Mouse (Mus musculus): ENCODE results near the gene Pcsk1n. TPM values are rescaled to one million over a fixed set of nuclear protein-coding genes. Genes with fewer than 3 reads are reported as not detected.
"Not testable (repeated sequence)": the region's sequence is repeated elsewhere in the genome, so short reads cannot be mapped to it uniquely, and the experiment has no call there.

The Pcsk1n gene
- total RNA-seq (2017): not detected in 2 replicates

DNA sequence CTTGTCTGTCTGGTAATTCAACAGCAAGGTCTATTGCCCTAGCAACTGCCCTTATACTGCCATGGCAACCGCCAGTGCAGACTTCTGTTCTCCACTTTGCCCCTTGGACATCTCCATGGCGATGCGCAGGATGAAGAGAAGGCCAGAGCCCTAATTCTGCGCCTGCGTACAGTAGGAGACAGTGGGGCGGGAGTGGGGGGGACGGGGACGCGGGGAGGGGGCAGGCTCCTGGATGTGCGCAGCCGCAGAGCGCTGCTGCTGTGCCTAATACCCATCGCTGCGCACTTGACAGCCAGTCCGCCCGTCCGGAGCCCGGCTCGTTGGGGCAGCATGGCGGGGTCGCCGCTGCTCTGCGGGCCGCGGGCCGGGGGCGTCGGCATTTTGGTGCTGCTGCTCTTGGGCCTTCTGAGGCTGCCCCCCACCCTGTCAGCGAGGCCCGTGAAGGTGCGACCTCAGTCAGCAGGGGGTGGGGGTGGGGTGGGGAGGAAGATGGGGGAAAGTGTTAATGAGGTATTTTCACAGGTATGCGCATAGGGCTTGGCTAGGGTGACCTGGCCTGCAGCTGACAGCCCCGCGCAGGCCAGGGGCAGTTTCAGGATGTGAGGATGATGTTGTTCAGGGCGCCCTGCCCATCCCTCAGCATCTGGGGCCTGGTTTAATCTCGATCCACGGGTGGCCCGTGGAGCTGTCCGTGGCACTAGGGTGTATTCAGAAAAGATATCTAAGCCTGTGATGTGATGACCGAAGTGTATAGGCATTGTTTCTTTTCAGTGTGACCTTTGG lies at the start of gene Pcsk1n:
TSS of gene Pcsk1n (plus strand) at position 222 of the 783 bp plus-strand sequence.
- no peak for ATAC-seq (ENCODE audit: extremely low read depth, insufficient number of reproducible peaks, low FRiP score, poor library complexity, severe bottlenecking)

DNA sequence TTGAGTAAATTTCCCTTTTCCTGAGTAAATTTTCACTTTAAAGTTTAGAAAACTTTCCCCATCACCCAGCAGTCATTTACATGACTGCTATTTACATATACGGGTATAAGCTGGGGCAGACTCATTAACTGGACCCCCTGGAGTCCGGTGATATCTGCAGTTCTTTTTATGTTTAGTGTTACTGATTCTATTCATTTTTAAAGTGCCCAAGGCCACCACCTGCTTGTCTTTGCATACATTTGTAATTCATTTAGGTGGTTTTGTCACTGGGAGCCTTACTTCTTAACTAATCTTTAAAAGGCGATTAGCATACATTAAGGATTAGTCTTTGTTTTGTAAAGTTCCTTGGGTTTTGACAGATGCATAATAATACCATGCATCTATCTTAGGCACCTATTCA lies 49.8 kb upstream of the Pcsk1n start:
- no peak for ATAC-seq (ENCODE audit: extremely low read depth, insufficient number of reproducible peaks, low FRiP score, poor library complexity, severe bottlenecking)

DNA sequence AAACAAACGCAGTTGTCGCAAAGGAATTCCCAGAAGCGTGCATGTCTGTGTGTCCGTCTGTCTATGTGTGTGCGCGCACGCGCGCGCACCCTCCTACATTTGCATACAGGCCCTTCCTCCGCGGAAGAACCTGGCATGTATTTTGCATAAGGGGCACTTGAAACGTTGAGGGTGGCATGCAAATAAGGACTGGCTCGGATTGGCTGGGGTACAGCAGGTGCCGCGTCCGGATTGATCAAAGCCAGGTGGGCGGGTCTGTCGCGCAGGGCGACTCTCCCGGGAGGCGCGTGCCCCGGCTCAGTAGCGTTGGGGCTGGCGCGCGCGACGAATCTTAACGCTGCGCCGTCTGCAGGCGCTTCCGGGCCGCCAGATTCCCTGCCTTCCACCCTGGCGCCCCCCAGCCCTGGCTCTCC lies 41.6 kb upstream of the Pcsk1n start, which contains the start of gene Pim2:
TSS of gene Pim2 (plus strand) at position 256 of the 413 bp plus-strand sequence.
- ATAC-seq (ENCODE audit: extremely low read depth, insufficient number of reproducible peaks, low FRiP score, poor library complexity, severe bottlenecking): peak; percentile 91

DNA sequence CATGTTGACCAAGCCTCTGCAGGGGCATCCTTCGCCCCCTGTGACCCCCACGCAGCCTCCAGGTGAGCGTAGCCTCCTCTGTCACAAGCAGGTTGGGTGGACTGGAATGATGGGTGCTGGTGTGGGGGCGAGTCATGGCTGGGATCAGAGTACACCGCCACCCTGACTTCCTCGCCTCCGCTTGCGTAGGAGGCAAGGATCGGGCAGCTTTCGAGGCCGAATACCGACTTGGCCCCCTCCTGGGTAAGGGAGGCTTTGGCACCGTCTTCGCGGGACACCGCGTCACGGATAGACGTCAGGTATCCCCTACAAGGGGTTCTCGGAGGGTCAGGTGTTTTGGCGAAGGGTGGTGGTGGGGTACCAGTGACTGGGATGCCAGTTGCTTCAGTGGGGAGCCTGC lies 41.1 kb upstream of the Pcsk1n start:
- no peak for ATAC-seq (ENCODE audit: extremely low read depth, insufficient number of reproducible peaks, low FRiP score, poor library complexity, severe bottlenecking)

DNA sequence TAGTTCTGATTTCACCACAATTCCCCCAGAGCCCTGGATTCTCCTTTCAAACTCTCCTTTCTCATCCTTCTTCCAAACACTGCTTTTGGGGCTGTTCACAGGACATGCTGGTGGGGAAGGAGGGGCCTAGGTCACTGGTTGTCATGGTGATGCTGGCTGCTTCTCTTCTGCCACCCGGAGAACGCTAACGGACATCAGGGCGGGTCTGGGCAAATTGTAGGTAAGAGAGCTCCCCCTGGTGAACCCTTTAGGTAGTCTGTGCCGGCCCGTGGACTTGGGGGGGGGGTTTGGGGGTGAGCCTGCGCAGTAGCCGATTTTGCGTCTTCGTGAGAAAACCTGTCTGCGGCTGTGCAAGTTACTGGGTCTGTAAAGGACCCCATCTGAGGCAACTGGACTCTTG lies 39.8 kb upstream of the Pcsk1n start:
- ATAC-seq (ENCODE audit: extremely low read depth, insufficient number of reproducible peaks, low FRiP score, poor library complexity, severe bottlenecking): peak; percentile 63

DNA sequence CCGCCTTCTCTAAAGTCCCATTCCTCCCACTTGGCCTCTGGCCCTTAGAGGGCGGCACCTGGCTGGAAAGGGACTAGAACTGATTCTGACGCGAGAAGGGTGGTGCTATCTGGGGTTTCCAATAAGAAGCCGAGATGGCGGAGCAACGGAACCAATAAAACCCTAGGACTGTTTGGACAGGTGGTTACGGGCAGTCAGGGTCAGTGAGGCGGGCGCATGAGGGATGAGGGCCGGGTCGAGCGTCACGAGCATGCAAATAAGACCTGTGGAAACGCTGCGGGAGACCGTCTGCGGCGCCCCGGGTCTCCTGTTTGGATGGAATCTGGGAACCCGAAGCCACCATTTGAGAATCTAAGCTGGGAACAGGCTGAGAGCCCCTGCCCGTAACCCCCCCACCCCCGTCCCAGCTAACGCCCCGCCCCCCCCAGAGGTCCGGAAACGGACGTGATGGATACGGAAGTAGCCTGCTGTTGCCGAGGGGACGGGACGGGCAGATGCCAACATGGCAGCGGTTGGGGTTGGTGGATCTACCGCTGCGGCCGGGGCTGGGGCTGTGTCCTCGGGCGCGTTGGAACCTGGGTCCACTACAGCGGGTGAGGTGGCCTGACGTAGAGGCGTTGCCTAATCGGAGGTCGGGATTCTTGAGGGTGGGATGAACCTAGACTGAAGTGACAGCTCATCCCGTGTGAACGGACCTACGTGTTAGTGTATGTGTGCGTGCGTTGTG lies 35.6 kb upstream of the Pcsk1n start, which contains the start of gene Slc35a2:
TSS of gene Slc35a2 (plus strand) at position 188 of the 727 bp plus-strand sequence.
- ATAC-seq (ENCODE audit: extremely low read depth, insufficient number of reproducible peaks, low FRiP score, poor library complexity, severe bottlenecking): peak; percentile 83

DNA sequence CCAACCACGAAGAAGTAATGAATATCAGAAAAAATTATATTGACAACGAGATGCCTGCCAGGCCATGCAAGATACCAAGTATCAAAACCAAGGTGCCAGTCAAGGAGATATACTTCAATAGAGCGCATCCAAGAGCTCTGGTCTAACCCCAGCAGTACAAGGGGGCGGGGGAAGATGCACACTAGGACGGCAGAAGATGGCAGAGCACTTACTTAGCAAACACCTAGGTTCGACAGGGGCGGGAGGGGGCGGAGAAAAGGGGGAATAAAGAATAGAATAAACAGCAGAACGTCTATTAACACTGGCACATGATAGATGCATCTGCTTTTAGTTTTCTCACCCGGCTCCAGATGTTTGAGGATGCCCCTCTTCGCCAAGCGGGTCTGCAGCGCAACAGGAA lies 21.4 kb upstream of the Pcsk1n start:
- peak; percentile 28; the same call in 1 of the 2 replicates for ATAC-seq (ENCODE audit: extremely low read depth, insufficient number of reproducible peaks, low FRiP score, poor library complexity, severe bottlenecking)

DNA sequence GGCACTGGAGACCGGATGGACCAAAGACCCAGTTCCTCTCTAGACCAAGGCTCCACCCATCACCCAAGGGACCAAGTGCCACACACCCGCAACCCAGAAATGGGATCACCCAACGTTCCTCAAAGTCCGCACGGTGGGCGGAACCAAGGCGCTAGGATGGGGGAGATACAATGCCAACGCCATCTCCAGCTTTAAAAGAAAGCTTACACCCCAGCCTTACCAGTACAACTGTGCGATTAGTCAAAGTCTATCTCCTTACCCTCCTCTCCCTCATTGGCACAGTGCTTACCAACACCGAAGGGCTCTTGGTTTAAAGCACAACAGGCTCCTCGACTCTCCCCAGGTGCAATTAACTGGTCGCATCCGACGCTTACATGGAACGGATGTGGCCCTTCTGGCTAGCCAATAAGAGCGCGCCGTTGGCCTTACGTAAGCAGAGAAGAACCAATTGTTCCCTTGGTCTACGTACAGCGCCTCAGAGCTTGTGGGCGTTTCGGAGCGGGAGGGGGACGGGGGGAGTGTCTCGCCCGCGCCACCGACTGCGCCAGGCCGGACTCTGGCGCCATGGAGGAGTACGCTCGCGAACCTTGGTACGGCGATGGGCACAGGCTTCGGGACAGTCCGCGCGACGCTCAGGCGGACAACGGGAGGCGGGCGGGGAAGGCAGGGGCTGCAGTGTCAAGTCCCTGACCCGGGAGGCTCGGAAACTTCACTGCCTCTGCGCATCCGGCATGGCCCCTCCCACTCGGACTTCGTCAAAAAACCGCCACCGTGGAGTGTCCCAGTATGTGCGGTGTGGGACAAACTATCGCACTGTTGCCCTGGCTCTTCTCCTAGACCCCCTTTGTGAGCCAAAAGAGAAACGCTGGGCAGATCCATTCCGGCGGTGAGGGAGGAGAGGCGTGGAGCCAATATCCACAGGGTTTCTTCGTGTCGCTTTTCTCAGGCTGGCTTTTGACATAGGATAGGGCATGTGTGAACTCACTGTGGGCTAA lies 20.4 kb upstream of the Pcsk1n start, which contains the start of the genes Pqbp1 and Timm17b:
TSS of gene Pqbp1 (minus strand) at position 390 of the 995 bp plus-strand sequence.
TSS of gene Timm17b (plus strand) at position 478 of the 995 bp plus-strand sequence.
- ATAC-seq (ENCODE audit: extremely low read depth, insufficient number of reproducible peaks, low FRiP score, poor library complexity, severe bottlenecking): peak; percentile 93

DNA sequence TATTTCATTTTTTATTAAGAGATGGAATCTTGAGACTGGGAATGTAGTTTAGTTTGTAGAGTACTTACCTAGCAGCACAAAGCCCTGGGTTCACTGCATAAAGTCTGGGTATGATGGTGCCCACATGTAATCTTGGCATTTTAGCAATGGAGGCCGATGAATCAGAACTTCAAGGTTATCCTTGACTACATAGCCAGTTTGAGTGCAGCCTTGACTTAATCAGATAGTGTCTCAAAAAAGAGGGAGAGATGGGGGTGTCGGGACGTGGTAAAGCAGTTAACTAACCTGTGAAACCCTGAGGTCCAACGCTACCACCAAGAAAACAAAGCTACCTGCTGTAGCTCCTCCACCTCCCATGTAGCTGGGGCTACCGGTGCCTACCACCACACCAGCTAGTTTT lies 15.2 kb upstream of the Pcsk1n start:
- no peak for ATAC-seq (ENCODE audit: extremely low read depth, insufficient number of reproducible peaks, low FRiP score, poor library complexity, severe bottlenecking)

DNA sequence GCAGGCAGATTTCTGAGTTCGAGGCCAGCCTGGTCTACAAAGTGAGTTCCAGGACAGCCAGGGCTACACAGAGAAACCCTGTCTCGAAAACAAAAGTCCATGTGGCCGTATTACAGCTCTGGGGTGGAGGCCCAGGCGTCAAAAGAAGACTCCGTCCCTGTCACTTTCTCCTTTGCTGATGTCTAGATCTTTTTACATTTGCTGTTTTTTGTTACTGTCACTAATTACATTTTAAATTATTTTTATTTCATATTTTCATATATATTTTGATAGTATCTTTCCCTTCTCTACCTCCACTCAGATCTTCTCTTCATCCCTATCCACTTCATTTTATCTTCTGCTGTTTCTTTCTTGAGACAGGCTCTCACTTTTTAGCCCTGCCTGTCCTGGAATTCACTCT lies 11.9 kb upstream of the Pcsk1n start, which contains the start of gene Gm10491:
TSS of gene Gm10491 (minus strand) at position 101 of the 400 bp plus-strand sequence.
- no peak for ATAC-seq (ENCODE audit: extremely low read depth, insufficient number of reproducible peaks, low FRiP score, poor library complexity, severe bottlenecking)

DNA sequence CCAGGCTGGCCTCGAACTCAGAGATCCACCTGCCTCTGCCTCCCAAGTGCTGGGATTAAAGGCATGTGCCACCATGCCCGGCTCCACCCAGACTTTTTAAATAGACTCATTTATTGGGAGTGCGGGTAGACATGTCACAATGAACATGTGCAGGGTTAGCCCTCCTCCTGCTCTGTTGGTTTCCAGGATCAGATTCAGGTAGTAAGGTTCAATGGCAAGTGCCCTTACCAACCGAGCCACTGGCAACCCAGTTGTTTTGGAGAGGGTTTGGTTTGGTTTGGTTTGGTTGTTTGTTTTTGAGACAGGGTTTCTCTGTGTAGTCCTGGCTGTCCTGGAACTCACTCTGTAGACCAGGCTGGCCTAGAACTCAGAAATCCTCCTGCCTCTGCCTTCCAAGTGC lies 10.4 kb upstream of the Pcsk1n start, which contains the start of gene Gm10490:
TSS of gene Gm10490 (plus strand) at position 301 of the 400 bp plus-strand sequence.
- not testable (repeated sequence) for ATAC-seq (ENCODE audit: extremely low read depth, insufficient number of reproducible peaks, low FRiP score, poor library complexity, severe bottlenecking)

DNA sequence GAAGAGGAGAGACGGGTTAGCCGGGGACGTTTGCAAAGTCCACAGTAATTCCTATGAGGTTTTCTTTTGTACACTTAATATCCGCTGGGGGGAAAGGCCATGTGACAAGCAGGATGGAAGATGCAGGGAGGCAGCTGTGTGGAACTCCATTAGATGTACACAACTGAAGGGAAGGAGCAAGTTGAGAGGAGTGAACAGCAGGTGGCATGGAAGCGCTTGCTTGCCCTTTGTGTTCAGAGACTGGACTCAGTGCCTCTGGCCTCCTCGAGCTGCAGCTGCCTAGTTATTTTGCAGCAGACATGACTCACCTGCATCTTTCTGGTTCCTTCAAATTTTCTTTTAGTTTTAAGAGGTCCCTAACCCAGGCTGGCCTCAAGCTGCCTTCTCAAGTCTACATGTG lies 9.1 kb upstream of the Pcsk1n start:
- no peak for ATAC-seq (ENCODE audit: extremely low read depth, insufficient number of reproducible peaks, low FRiP score, poor library complexity, severe bottlenecking)

DNA sequence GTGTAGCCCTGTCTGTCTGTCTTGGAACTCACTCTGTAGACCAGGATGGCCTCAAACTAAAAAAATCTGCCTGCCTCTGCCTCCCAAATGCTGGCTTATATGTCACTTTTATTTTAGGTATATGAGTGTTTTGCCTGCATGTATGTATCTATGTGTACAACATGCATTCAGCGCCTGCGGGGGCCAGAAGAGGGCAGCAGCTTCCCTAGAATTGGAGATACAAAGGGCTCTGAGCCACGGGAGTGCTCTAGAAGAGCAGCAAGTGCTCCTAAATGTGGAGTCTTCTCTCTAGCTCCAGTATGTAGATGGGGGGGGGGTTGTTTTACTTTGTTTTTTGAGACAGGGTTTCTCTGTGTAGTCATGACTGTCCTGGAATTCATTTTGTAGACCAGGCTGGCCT lies 4.0 kb upstream of the Pcsk1n start:
- ATAC-seq (ENCODE audit: extremely low read depth, insufficient number of reproducible peaks, low FRiP score, poor library complexity, severe bottlenecking): peak; percentile 51; the same call in 1 of the 2 replicates

DNA sequence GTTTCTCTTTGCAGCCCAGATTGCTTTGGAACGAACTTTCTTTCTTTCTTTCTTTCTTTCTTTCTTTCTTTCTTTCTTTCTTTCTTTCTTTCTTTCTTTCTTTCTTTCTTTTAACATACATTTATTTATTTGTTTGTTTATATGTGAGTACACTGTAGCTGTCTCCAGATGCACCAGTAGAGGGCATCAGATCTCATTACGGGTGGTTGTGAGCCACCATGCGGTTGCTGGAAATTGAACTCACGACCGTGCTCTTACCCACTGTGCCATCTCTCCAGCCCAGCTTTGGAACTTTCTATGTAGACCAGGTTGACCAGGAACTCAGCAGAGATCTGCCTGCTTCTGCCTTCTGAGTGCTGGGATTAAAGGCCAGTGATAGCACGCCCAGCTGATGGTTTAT lies 1.7 kb upstream of the Pcsk1n start:
- not testable (repeated sequence) for ATAC-seq (ENCODE audit: extremely low read depth, insufficient number of reproducible peaks, low FRiP score, poor library complexity, severe bottlenecking)

DNA sequence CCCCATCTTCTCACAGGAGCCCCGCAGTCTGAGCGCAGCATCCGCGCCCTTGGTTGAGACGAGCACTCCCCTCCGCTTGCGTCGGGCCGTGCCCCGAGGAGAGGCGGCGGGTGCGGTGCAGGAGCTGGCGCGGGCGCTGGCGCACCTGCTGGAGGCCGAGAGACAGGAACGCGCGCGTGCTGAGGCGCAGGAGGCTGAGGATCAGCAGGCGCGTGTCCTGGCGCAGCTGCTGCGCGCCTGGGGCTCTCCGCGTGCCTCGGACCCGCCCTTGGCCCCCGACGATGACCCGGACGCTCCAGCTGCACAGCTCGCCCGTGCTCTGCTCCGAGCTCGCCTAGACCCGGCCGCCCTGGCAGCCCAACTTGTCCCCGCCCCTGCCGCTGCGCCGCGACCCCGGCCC lies 2.4 kb downstream of the Pcsk1n start:
- no peak for ATAC-seq (ENCODE audit: extremely low read depth, insufficient number of reproducible peaks, low FRiP score, poor library complexity, severe bottlenecking)

DNA sequence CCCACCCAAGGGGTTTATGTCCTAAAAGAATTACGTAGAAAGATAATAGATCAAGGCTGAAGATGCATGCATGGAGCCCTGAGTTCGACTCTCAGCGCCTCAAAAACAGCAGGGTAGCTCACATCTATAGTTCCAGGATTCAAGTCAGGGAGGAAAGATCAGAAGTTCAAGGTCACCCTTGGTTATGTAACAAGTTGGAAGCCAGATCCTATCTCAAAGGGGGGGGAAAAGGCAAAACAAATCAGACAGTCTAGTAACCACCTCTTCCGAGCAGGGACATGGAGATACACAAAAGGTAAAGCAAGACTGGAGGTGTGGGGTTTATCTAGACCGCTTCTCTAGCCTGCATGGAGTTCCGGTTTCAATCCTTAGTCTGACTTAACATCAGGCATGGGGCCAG lies 6.6 kb downstream of the Pcsk1n start:
- no peak for ATAC-seq (ENCODE audit: extremely low read depth, insufficient number of reproducible peaks, low FRiP score, poor library complexity, severe bottlenecking)

DNA sequence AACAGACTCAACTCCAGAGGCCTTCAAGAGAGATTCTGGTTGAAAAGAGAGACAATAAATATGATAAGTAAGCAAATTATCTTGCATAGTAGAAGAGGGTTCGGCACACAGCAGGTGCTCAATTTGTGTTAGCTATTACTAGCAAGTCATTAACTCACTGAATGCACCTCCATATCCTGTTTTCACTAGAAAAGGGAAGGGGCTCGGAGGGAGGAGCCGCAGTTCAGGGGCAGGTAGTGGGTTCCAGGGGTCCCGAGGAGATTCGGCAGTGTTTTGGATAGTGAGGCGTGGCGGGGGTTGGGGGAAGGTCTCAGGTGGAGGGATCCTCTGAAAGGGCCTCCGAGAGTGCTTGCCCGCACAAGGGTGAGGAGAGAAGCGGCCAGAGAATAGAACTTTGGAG lies 7.5 kb downstream of the Pcsk1n start:
- ATAC-seq (ENCODE audit: extremely low read depth, insufficient number of reproducible peaks, low FRiP score, poor library complexity, severe bottlenecking): no peak

DNA sequence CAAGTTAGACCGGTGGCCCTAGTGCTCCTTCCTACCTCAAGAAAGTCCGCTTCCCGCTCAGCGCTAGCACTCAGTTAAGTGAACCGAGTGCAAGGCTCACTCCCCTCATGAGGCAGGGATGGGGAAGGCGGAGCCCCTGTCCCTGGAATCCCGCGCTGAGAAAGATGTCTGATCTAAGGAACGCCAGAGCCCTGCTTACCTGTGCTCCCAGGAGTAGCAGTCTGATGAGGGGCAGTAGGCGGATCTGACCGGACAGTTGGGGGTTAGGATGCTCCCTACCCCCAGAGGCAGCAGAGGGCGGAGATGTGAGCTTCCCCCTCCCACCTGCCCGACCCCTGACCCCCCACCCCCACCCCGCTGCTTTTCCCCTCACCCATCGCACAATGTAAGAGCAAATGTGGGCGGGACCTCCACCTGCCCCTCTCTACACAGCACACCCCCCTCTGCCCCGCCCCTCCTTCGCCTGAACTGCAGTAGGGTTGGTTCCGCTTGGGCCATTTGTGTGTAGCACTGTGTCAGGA lies 8.7 kb downstream of the Pcsk1n start, which contains the start of gene Eras:
TSS of gene Eras (minus strand) at position 338 of the 521 bp plus-strand sequence.
- ATAC-seq (ENCODE audit: extremely low read depth, insufficient number of reproducible peaks, low FRiP score, poor library complexity, severe bottlenecking): no peak
